Mouse (Mus musculus) neutrophil, adult 83 days (primary cell): ENCODE measurements around the gene Uaca. TPM values are rescaled to one million over a fixed set of nuclear protein-coding genes. Genes with fewer than 3 reads are reported as not detected.

Source experiments
- total RNA-seq, 2 experiments: library from RNA; stranded (reverse); gene quantifications; one replicate each; pipeline ENCODE4 v1.2.4; 2023

Uaca gene
- under 1 TPM; 0.31 to 0.49 TPM for total RNA-seq

GRCm38 (mm10) chr9:60794210-60794840, at the start of gene Uaca:
Gene Uaca, plus strand, starts transcription at chr9:60794542.

Other genes starting within 250 kb of the Uaca start
- gene Lrrc49, start 106.4 kb upstream of the Uaca start, total RNA-seq = 1 to 10 TPM; 1.4 to 3.7 TPM
- gene Larp6, start 81.6 kb upstream of the Uaca start, total RNA-seq = not detected